Mouse (Mus musculus) T-helper 1 cell (primary cell): ENCODE measurements around the gene Bud23.

Experiments used
- in situ Hi-C: fragments of 300-600 bp; cut with MboI, MseI; formaldehyde crosslinking; loops from one replicate; pipeline ENCODE4 v1.15.1; 2025; ENCODE audit warnings: high pct_unique_total_duplicates

Gene Bud23

GRCm38 (mm10) chr5:135023344-135024173 lies 41.2 kb downstream of the Bud23 start, which contains the start of gene Stx1a:
Gene Stx1a, plus strand, starts transcription at chr5:135023482.
- in situ Hi-C loops: no loop called here

- in situ Hi-C loops: no loop called here
Observed at GRCm38 (mm10) chr5:135021814-135022213, 42.9 kb downstream of the Bud23 start.

GRCm38 (mm10) chr5:135016224-135016759 lies 48.5 kb downstream of the Bud23 start:
- in situ Hi-C loops: no loop called here

GRCm38 (mm10) chr5:135015497-135015896 lies 49.3 kb downstream of the Bud23 start:
- in situ Hi-C loops: no loop called here

GRCm38 (mm10) chr5:135012671-135013441 lies 51.9 kb downstream of the Bud23 start:
- in situ Hi-C loops: no loop called here

GRCm38 (mm10) chr5:135011809-135012613 lies 52.7 kb downstream of the Bud23 start:
- in situ Hi-C loops: no loop called here

GRCm38 (mm10) chr5:135010841-135011743 lies 53.7 kb downstream of the Bud23 start:
- in situ Hi-C loops: no loop called here

GRCm38 (mm10) chr5:135010320-135010709 lies 54.4 kb downstream of the Bud23 start:
- in situ Hi-C loops: no loop called here

- in situ Hi-C loops: no loop called here
Observed at GRCm38 (mm10) chr5:135009590-135010319, 55.0 kb downstream of the Bud23 start.

- in situ Hi-C loops: no loop called here
Observed at GRCm38 (mm10) chr5:135008671-135009589, 55.8 kb downstream of the Bud23 start, which contains the start of gene Abhd11. Gene Abhd11, plus strand, starts transcription at chr5:135009152.

GRCm38 (mm10) chr5:135007802-135008571 lies 56.8 kb downstream of the Bud23 start:
- in situ Hi-C loops: no loop called here
